Mouse (Mus musculus): Measurements from ENCODE around the gene Klhl31.

Klhl31 gene

DNA sequence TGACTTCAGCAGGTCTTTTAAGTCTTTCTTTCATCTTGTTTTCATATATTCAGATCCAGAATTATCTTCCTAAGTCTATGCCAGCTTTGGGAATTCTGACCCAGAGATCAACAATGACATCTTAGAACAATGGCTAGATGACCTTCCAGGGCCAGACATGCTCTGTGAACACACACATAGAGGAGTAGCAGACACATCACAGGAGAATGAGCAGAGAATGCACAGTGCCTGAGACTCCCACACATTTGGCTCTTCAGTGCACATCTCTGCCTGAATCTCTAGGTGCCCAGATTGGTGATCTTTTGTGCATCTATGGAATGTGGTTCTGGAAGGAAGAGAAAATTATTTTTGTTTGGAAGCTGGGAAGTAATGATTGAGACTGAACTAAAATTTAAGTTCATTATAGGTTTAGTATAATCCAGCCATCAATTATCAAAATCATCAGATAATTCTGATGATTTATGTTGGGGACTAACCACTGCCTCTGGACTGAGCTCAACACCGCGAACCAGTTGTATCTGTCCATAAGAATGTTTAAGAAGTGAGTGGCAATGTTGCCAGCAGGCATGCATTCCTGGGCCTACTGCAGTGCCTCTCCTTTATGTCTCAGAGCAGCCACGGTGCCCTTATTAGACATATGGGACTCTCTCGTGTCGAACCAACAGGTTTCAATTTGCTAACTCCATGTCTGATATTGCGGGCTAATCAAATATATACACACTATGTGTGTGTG, 12.8 kb upstream of the Klhl31 start:
- no peak for DNase-seq (ENCODE audit: low read depth, low spot score)

- DNase-seq (ENCODE audit: low read depth, low spot score): no peak
Measured at GRCm38 (mm10) chr9:77624171-77624570, 12.1 kb upstream of the Klhl31 start.

GRCm38 (mm10) chr9:77628676-77629075, 7.6 kb upstream of the Klhl31 start:
- no peak for DNase-seq (ENCODE audit: low read depth, low spot score)

GRCm38 (mm10) chr9:77629708-77630107, 6.6 kb upstream of the Klhl31 start:
- DNase-seq (ENCODE audit: low read depth, low spot score): no peak

GRCm38 (mm10) chr9:77630764-77631163, 5.5 kb upstream of the Klhl31 start:
- no peak for DNase-seq (ENCODE audit: low read depth, low spot score)

- no peak for DNase-seq (ENCODE audit: low read depth, low spot score)
Measured at GRCm38 (mm10) chr9:77632432-77632831, 3.9 kb upstream of the Klhl31 start.

- no peak for DNase-seq (ENCODE audit: low read depth, low spot score)
Measured at GRCm38 (mm10) chr9:77636003-77636402, 297 bp upstream of the Klhl31 start.

DNA sequence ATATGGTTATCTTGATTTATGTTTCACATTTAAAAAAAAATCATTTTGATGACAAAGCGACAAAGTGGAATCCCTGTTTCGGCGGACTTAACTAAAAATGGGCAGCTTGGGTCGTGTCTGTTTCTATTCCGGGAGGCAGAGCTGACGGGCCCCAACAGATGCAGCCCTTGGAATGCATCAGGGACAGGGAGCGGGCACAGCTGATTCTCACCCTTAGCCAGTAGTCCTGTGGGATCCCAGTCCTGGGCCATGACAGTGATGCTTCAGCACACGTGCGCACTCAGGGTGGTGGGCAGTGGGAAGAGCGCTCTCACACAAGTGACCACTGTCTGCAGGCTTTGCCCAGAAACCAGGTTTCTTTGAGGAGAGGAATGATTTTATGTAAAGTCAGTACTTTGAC, 1.1 kb downstream of the Klhl31 start:
- DNase-seq (ENCODE audit: low read depth, low spot score): no peak

DNA sequence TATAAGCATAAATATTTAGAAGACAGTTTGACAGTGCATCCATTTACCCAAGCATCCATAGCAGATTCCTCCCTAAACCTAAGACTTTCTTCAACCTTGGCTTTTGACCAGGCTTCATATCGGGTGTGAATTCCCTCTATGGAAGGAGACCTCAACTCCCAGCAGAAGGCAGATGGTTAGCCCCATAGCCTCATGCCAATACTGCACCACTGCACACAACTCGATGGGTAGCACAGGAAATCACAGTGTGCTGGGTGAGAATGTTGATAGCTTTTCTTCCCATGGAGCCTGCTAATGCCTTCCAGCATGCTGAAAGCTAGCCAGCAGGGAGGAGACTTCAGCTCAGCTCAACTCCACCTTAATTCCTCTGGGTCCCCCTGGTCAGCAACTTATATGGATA, 8.9 kb downstream of the Klhl31 start:
- no peak for DNase-seq (ENCODE audit: low read depth, low spot score)

- DNase-seq (ENCODE audit: low read depth, low spot score): no peak
Measured at GRCm38 (mm10) chr9:77651847-77652246, 15.5 kb downstream of the Klhl31 start.

DNA sequence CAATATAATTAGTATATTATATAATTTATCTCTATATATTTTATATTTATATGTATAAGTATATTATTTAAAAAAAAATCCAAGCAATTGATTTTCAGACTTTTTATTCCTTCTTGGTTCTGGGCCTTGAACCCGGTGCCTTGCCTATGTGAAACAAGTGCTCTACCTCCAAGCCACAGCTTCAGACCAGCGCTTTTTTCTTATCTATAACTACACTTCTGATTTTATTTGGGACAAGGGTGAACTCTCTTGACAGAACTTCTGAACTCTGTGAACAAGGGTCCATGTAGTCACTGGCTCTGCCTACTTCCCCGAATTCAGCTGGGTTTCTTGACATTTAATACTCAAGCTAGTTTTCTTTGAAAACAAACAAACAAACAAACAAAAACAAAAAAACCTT, 17.6 kb downstream of the Klhl31 start:
- no peak for DNase-seq (ENCODE audit: low read depth, low spot score)

DNA sequence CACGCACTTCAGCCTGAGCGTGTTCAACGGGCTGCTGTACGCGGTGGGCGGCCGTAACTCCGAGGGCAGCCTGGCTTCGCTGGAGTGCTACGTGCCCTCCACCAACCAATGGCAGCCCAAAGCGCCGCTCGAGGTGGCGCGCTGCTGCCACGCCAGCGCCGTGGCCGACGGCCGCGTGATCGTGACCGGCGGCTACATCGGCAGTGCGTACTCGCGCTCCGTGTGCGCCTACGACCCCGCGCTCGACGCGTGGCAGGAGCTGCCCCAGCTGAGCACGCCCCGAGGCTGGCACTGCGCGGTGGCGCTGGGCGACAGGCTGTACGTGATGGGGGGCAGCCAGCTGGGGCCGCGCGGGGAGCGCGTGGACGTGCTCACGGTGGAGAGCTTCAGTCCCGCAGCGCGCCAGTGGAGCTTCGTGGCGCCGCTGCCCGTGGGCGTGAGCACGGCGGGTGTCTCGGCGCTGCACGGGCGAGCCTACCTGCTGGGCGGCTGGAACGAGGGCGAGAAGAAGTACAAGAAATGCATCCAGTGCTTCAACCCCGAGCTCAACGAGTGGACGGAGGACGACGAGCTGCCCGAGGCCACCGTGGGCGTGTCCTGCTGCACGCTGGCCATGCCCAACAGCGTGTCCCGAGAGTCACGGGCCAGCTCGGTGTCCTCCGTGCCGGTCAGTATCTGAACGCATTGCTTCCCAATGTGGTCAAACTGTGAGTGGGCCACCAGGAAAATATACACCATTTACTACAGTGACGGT, 19.1 kb downstream of the Klhl31 start:
- DNase-seq (ENCODE audit: low read depth, low spot score): peak; percentile 85

GRCm38 (mm10) chr9:77655935-77656288, 19.6 kb downstream of the Klhl31 start:
- peak; percentile 89 for DNase-seq (ENCODE audit: low read depth, low spot score)

- peak; percentile 15 for DNase-seq (ENCODE audit: low read depth, low spot score)
Measured at GRCm38 (mm10) chr9:77662917-77663316, 26.6 kb downstream of the Klhl31 start.

DNA sequence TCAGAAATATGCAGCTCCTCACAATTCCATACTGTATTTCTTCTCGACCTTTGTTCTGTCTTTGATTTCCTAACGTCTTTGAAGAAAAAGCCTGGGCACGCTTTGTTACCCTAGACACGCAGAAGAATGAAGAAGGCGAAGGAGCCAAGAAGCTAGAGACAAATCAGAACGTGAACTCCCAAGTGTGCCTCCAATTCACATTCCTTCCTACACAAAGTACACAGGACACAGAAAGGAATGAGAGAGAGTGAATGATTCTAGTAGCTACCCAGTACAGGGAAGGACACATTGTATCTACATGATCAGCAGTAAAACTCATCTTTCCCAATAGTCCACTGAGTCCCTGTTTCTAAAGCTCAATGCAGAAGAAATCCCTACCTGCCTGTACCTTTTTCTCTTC, 33.8 kb downstream of the Klhl31 start:
- no peak for DNase-seq (ENCODE audit: low read depth, low spot score)

DNA sequence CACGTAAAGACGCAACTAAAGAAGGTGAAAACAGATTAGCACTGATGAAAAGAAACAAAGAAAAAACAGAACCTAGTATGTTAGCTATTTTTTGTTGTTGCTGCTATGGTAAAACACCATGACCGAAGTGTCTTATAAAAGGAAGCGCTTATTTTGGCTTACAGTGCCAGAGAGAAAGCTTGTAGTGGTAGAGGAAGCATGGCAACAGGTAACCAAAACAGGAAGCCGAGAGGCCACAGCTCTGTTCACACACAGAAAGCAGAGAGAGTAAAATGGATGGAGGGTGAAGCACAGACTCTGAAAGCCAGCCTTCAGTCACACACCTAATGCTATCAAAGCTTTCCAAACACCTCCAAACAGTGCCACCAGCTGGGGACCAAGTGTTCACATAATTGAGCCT, 34.7 kb downstream of the Klhl31 start:
- no peak for DNase-seq (ENCODE audit: low read depth, low spot score)

DNA sequence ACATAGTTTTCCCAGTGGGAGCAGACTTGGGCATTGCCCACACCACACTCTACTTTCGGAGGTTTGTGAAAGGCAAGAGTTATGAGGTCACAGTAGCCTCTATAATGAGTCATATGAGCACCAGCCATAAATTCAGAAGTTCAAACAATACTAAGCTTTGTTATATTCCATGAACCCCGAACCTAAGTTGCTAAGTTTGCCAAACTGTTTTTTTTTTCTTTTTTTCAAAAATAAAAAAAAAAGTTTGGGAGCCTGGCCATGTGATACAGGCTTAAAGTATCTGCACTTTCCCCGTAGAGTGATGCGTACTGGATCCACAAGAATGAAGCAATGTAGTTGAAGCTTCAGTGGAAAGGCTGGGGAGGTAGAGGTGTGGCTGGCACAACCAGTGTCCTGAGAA, 36.9 kb downstream of the Klhl31 start:
- no peak for DNase-seq (ENCODE audit: low read depth, low spot score)

GRCm38 (mm10) chr9:77673986-77674385, 37.7 kb downstream of the Klhl31 start:
- peak; percentile 3 for DNase-seq (ENCODE audit: low read depth, low spot score)

DNA sequence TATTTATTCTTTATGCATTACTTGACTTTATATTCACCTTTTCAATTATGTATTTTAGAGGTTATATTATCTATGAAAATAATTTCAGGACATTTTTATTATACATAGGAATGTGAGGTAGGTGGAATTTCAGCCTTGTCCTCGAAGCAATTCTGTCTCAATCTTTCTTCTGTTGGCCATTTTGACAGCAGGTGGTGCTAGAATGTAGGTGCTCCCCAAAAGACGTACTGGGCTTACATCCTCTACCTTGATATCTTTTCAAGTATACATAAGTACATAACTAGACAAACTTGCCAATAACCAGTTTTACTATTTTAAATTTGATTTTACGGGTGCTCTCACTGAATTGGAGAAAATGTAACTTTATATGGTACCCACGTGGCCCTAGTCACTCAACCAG, 48.6 kb downstream of the Klhl31 start:
- DNase-seq (ENCODE audit: low read depth, low spot score): peak; percentile 14

- DNase-seq (ENCODE audit: low read depth, low spot score): peak; percentile 15
Measured at GRCm38 (mm10) chr9:77685825-77686500, 49.7 kb downstream of the Klhl31 start.

DNA sequence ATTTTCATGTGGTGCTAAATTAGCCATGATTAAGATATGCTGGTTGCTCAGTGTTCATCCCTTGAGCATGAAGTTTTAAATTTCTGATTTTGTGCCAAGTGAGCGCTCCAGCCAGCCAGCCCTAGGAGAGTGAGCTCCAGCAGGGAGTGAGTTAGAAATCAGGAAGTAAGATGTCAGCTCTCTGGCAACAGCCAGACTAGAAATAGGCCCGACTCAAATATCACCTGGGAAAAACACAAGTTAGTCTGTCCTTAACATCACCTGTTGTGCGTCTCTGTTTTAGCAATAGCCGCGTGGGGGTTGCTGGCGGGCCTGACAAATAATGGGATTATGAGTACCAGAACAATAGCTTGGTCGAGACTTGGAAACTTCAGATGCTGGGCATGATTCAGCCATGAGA, 56.4 kb downstream of the Klhl31 start:
- DNase-seq (ENCODE audit: low read depth, low spot score): no peak

DNA sequence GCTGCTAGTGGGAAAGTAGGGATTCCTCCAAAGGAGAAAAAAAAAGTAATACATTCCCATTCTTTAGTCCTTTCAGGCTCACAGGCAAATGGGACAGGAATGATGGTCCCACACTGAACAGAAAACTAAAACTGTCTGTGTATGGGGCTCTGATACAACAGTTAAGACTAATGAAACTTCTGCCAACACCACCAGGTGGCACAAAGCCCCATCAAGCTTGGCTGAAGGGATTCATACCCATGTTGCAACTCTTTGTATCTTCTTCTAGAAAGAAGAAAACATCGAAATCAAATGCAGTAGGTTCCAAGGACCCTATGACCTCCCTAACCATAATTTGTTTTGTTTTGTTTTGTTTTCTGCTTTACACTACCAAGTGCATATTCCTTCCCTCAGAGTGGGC, 57.1 kb downstream of the Klhl31 start:
- no peak for DNase-seq (ENCODE audit: low read depth, low spot score)

GRCm38 (mm10) chr9:77695586-77695985, 59.3 kb downstream of the Klhl31 start:
- no peak for DNase-seq (ENCODE audit: low read depth, low spot score)
